Mouse (Mus musculus) cerebellum, adult 2 months (tissue): ENCODE data around the gene Tbc1d19.

Experiments used
- CTCF ChIP-seq: fragments of 200-500 bp; IDR thresholded peaks from 2 replicates; pipeline ENCODE4 v1.5.1; 2011; ENCODE audit warnings: low read depth, mild to moderate bottlenecking, control low read depth, low read length, moderate library complexity, borderline replicate concordance; ENCODE audit not compliant: insufficient read depth
- POLR2A ChIP-seq: fragments of 200-500 bp; IDR thresholded peaks from 2 replicates; pipeline ENCODE4 v1.6.1; 2011; ENCODE audit warnings: low read length, control low read depth, borderline replicate concordance; ENCODE audit not compliant: insufficient read depth

DNA sequence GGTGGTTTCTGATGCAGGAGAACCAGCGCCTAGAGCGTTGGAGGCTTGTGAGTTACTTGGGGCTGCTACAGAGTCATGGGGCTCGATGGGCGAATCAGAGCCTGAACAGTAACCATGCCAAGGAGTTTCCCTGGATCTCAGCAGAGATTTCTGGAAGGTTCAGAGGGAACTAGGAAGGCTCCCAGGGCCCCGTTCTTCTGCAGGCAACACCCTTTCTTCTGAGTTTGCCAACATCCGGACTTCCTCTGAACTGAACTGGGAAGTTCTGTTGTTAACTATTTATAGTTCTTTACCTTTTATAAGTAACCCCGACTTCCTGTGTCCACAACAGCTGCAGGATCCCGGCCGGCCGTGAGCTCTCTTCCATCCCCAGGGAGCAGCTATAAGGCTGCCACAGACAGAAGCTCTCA, 119.8 kb downstream of the Tbc1d19 start:
- TF ChIP-seq POLR2A (no peak), CTCF (no peak)
